Mouse (Mus musculus): ENCODE results near the gene Vmn1r85. TPM values are rescaled to one million over a fixed set of nuclear protein-coding genes. Genes with fewer than 3 reads are reported as not detected.

Gene Vmn1r85
- polyA plus RNA-seq, 1 experiment from 2014 or later, result 0.05 TPM

DNA sequence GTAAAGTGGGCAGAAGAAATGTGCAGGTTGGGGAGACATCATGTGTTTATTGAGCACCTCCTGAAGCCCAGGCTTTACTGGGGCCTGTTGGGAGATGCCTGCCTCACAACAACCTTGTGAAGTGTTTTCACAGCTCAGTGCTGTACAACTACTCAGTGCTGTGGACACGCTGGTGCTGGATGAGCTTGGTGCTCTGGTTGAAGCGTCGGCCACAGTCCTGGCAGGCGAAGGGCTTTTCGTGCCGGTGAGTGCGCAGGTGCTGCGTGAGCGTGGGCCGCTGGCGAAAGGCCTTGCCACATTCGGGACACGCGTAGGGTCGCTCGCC, 51.9 kb downstream of the Vmn1r85 start:
- Histone ChIP-seq H3K9me3 (ENCODE audit: control insufficient read depth, low read length) (no peaks in the 10 kb centered on the region), H3K4me2 (replicated peaks; ENCODE audit: low read depth, low read length) (peak overlapping the region; percentile 92; the same call in 1 of the 2 replicates), H3K4me3 (ENCODE audit: low read depth, low read length) (peak overlapping the region; percentile 40), H3K27me3 (ENCODE audit: control insufficient read depth, insufficient read depth, low read length) (peaks cover 35% of the 10 kb centered on the region), H3K9ac (ENCODE audit: low read depth, low read length) (no peak overlapping the region), H3K4me1 (replicated peaks; ENCODE audit: control insufficient read depth, insufficient read depth, low read length) (peaks cover 10% of the 10 kb centered on the region; the same call in 1 of the 2 replicates), H3K36me3 (ENCODE audit: control insufficient read depth, insufficient read depth, low read length) (no peaks in the 10 kb centered on the region), H3K27ac (ENCODE audit: low read depth, low read length) (no peak overlapping the region)
- ATAC-seq (ENCODE audit: low FRiP score), result no peak
- DNase-seq (ENCODE audit: low spot score), result no peak
- WGBS, result 38% methylated on average over 16 of the region's 16 CpGs

DNA sequence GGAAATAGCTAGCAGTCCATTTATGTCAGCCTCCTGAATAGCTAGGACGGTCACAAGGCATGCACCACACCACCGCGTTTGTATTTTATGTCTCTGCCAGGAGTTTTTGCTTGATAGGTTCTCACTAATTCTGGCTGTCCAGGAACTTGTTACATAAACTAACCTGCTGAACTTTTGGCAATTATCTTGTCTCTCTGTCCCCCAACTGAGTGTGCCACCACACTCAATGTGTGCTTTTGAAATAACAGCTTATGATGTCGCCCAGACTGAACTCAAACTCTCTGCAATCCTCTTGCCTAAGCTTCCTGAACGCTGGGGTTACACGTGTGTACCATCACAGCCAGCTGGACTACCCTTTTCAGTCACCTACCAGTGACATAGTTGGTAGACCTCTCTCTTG, 52.5 kb downstream of the Vmn1r85 start:
- ATAC-seq (ENCODE audit: low FRiP score), result no peak
- 78% methylated on average over 6 of the region's 6 CpGs for WGBS
- H3K4me3 ChIP-seq (ENCODE audit: low read depth, low read length), result no peak overlapping the region

DNA sequence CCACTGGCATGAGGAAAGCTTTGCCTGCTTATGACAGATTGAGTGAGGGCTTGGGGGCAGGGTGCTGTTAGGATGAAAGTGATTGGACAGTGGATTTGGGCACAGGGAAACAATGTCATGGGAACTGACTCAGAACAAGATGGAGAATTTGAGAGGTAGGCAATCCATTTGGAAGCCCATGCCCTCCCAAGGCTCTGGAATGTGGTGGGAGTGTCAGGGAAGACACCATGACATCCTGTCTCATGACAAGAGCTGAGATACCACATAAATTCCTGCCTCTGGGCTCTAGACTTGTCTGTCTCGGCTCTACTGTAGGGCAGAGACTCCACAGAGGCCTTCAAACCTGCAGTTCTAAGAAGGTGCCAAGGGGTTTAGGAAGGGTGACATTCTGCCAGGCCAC, 53.7 kb downstream of the Vmn1r85 start:
- WGBS, result 60% methylated on average over 1 of the region's 1 CpGs
- Histone ChIP-seq H3K4me1 (replicated peaks; ENCODE audit: control insufficient read depth, insufficient read depth, low read length) (peaks cover 14% of the 10 kb centered on the region), H3K27me3 (ENCODE audit: control insufficient read depth, insufficient read depth, low read length) (peaks cover 35% of the 10 kb centered on the region), H3K9ac (ENCODE audit: low read depth, low read length) (no peak overlapping the region), H3K4me2 (replicated peaks; ENCODE audit: low read depth, low read length) (no peak overlapping the region), H3K36me3 (ENCODE audit: control insufficient read depth, insufficient read depth, low read length) (no peaks in the 10 kb centered on the region), H3K27ac (ENCODE audit: low read depth, low read length) (no peak overlapping the region), H3K4me3 (ENCODE audit: low read depth, low read length) (no peak overlapping the region), H3K9me3 (ENCODE audit: control insufficient read depth, low read length) (no peaks in the 10 kb centered on the region)
- ATAC-seq (ENCODE audit: low FRiP score) (no peak), DNase-seq (ENCODE audit: low spot score) (no peak)

More for the DNA sequence above, 52.5 kb downstream of the Vmn1r85 start:
- Histone ChIP-seq H3K27ac (ENCODE audit: low read depth, low read length) (no peak overlapping the region), H3K27me3 (ENCODE audit: control insufficient read depth, insufficient read depth, low read length) (peaks cover 35% of the 10 kb centered on the region), H3K9ac (ENCODE audit: low read depth, low read length) (no peak overlapping the region), H3K36me3 (ENCODE audit: control insufficient read depth, insufficient read depth, low read length) (no peaks in the 10 kb centered on the region), H3K4me1 (replicated peaks; ENCODE audit: control insufficient read depth, insufficient read depth, low read length) (peaks cover 10% of the 10 kb centered on the region; the same call in 1 of the 2 replicates), H3K4me2 (replicated peaks; ENCODE audit: low read depth, low read length) (no peak overlapping the region), H3K9me3 (ENCODE audit: control insufficient read depth, low read length) (no peaks in the 10 kb centered on the region)
- DNase-seq (ENCODE audit: low spot score), result no peak

DNA sequence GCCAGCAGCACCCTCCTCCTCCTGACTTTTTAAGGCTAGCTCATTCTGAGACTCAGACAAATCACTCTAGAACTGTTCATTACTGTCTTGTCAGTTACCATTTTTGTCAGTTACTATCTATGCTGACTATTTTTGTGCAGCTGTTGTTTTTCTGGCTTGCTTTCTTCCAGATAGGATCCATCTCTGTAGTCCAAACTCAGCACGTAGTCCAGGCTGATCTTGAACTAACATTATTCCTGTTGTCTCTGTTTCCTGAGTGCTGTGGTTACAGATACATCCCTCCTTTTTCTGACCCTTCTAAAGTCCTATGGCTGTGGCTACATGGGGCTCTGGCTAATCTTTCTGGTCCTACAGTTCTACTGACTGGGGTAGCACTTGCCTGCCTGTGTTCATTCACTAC, 55.8 kb downstream of the Vmn1r85 start:
- DNase-seq (ENCODE audit: low spot score) (no peak), ATAC-seq (ENCODE audit: low FRiP score) (no peak)
- peaks cover 11% of the 10 kb centered on the region for H3K4me1 ChIP-seq (replicated peaks; ENCODE audit: control insufficient read depth, insufficient read depth, low read length)
- H3K9me3 ChIP-seq (ENCODE audit: control insufficient read depth, low read length), result no peaks in the 10 kb centered on the region
- H3K4me3 ChIP-seq (ENCODE audit: low read depth, low read length), result peak overlapping the region; percentile 68; the same call in 1 of the 2 replicates
- no peak overlapping the region; the same call in 1 of the 2 replicates for H3K4me2 ChIP-seq (replicated peaks; ENCODE audit: low read depth, low read length)
- H3K9ac ChIP-seq (ENCODE audit: low read depth, low read length), result peak overlapping the region; percentile 87; the same call in 1 of the 2 replicates
- 83% methylated on average over 1 of the region's 1 CpGs for WGBS
- peaks cover 25% of the 10 kb centered on the region for H3K27me3 ChIP-seq (ENCODE audit: control insufficient read depth, insufficient read depth, low read length)
- H3K27ac ChIP-seq (ENCODE audit: low read depth, low read length), result no peak overlapping the region
- H3K36me3 ChIP-seq (ENCODE audit: control insufficient read depth, insufficient read depth, low read length), result 0 out of 2 replicates have a peak, but pooled peaks cover 2% of the 10 kb centered on the region

DNA sequence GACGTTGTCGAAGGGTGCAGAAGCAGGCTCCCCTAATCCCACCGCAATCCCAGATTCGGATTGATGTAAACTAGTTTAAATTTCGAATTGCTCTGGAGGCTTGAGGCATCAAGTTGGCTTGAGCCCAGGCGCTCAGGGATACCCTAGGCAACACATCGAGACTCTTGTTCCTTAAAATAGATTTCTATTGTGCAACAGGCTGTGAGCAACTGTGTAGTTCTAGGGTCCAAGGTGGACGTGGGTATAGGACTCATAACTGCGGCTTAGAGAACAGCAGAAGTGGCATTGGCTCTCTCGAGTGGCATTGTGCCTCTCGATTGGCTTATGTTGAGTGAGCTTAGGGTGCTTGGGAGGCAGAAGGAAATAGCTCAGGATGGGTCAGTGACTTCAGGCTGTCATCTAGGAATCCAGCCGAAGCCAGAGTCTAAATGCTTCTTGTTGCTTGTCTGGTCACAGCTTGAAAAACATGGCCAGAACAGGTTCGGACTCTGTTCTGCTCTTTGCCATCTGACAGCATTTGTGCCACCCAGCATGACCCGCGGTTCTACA, 56.3 kb downstream of the Vmn1r85 start:
- peak overlapping the region; percentile 71 for H3K4me2 ChIP-seq (replicated peaks; ENCODE audit: low read depth, low read length)
- DNase-seq (ENCODE audit: low spot score), result no peak
- no peak for ATAC-seq (ENCODE audit: low FRiP score)
- peak overlapping the region; percentile 98 for H3K27ac ChIP-seq (ENCODE audit: low read depth, low read length)
- H3K9ac ChIP-seq (ENCODE audit: low read depth, low read length), result peak overlapping the region; percentile 87
- peaks cover 20% of the 10 kb centered on the region for H3K27me3 ChIP-seq (ENCODE audit: control insufficient read depth, insufficient read depth, low read length)
- peaks cover 13% of the 10 kb centered on the region; the same call in 1 of the 2 replicates for H3K4me1 ChIP-seq (replicated peaks; ENCODE audit: control insufficient read depth, insufficient read depth, low read length)
- peak overlapping the region; percentile 68 for H3K4me3 ChIP-seq (ENCODE audit: low read depth, low read length)
- no peaks in the 10 kb centered on the region for H3K9me3 ChIP-seq (ENCODE audit: control insufficient read depth, low read length)
- WGBS, result 27% methylated on average over 15 of the region's 15 CpGs
- H3K36me3 ChIP-seq (ENCODE audit: control insufficient read depth, insufficient read depth, low read length), result 0 out of 2 replicates have a peak, but pooled peaks cover 2% of the 10 kb centered on the region

DNA sequence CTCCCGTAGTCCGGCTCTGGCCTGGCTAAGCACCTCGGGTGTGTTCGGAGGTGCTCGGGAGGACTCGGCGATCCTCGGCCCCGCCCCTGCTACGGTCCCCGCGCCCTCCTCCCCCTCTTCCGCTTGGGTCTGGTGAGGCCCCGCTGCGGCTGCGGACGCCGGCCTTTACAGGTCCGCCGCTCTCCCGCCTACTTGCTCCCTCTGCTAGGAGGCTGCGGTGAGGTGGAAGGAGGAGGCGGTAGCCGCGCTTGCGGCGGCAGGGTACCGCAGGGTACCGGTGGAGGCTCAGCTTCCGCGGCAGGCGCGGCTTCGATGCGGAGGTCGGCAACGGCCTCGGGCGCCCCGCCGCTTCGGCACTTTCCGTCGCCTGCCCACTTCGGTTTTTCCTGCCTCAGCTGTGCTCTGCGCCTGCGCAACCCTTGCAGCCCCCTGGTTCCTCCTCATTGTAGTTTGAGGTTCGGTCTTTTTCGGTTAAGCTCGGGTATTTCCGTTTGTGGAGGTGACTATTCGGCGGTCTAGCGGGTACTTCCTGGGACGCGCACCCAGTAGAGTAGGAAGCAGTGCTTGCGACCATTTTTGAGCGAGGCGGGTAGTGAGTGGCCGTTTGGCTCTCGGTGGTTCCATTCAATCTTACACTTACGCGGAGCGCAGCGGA, 56.9 kb downstream of the Vmn1r85 start, which contains the start of gene Ube2m:
Gene Ube2m, minus strand, starts transcription at position 375 of the 655 bp plus-strand sequence.
- no peaks in the 10 kb centered on the region for H3K9me3 ChIP-seq (ENCODE audit: control insufficient read depth, low read length)

DNA sequence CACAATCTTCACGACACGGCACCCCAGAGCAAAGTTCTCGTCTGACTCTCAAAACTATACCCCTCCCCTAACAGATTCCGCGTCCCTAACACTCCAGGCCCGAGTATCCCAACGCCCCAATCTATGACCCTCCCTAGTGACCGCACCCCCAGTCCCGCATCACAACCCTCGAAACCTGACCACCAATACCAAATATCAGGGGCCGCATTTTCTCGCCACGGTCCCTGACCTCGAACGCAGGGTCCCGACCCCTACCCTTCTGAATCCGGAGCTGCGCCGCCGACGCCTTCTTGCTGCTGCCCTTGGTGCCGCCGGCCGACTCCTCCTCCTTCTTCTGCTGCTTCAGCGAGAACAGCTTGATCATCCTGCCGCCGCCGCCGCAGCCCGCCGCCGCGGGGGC, 57.6 kb downstream of the Vmn1r85 start:
- DNase-seq (ENCODE audit: low spot score) (no peak), ATAC-seq (ENCODE audit: low FRiP score) (peak; percentile 10; the same call in 1 of the 2 replicates)
- peak overlapping the region; percentile 76 for H3K4me2 ChIP-seq (replicated peaks; ENCODE audit: low read depth, low read length)
- H3K4me3 ChIP-seq (ENCODE audit: low read depth, low read length), result peak overlapping the region; percentile 68
- no peaks in the 10 kb centered on the region for H3K9me3 ChIP-seq (ENCODE audit: control insufficient read depth, low read length)
- H3K9ac ChIP-seq (ENCODE audit: low read depth, low read length), result peak overlapping the region; percentile 87
- H3K27ac ChIP-seq (ENCODE audit: low read depth, low read length), result peak overlapping the region; percentile 98
- WGBS, result 0% methylated on average over 32 of the region's 33 CpGs
- peaks cover 6% of the 10 kb centered on the region for H3K27me3 ChIP-seq (ENCODE audit: control insufficient read depth, insufficient read depth, low read length)
- peaks cover 14% of the 10 kb centered on the region; the same call in 1 of the 2 replicates for H3K4me1 ChIP-seq (replicated peaks; ENCODE audit: control insufficient read depth, insufficient read depth, low read length)
- H3K36me3 ChIP-seq (ENCODE audit: control insufficient read depth, insufficient read depth, low read length), result 0 out of 2 replicates have a peak, but pooled peaks cover 2% of the 10 kb centered on the region

More for the DNA sequence above, 56.9 kb downstream of the Vmn1r85 start, which contains the start of gene Ube2m:
- H3K27ac ChIP-seq (ENCODE audit: low read depth, low read length), result peak within 1 kb of the TSS; percentile 98
- under 1% methylated on average over 32 of the region's 65 CpGs for WGBS
- H3K27me3 ChIP-seq (ENCODE audit: control insufficient read depth, insufficient read depth, low read length), result peaks cover 13% of the 10 kb centered on the region
- peak within 1 kb of the TSS; percentile 87 for H3K9ac ChIP-seq (ENCODE audit: low read depth, low read length)
- peaks cover 14% of the 10 kb centered on the region; the same call in 1 of the 2 replicates for H3K4me1 ChIP-seq (replicated peaks; ENCODE audit: control insufficient read depth, insufficient read depth, low read length)
- peak; percentile 100 for DNase-seq (ENCODE audit: low spot score)
- ATAC-seq (ENCODE audit: low FRiP score), result peak; percentile 92
- 0 out of 2 replicates have a peak, but pooled peaks cover 2% of the 10 kb centered on the region for H3K36me3 ChIP-seq (ENCODE audit: control insufficient read depth, insufficient read depth, low read length)
- peak within 1 kb of the TSS; percentile 68 for H3K4me3 ChIP-seq (ENCODE audit: low read depth, low read length)
- peak within 1 kb of the TSS; percentile 76 for H3K4me2 ChIP-seq (replicated peaks; ENCODE audit: low read depth, low read length)

DNA sequence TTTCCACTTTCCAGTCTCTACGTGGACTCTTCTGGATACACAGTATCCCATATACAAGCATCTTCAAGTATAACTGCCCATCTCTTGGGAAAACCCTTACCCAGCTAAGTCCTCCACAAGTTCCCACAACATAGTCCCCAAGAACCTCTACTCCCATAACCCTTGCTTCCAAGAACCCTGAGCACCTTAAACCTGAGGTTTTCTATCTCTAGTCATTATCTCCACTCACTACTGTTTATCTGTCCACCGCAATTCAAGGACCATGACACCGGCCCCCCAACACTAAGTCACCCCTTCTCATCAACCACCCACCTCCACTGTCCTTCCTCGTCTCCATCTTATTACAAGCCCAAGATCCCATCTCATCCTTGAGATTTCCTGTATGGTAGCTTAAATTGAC, 58.2 kb downstream of the Vmn1r85 start:
- 51% methylated on average over 4 of the region's 4 CpGs for WGBS
- peaks cover 14% of the 10 kb centered on the region; the same call in 1 of the 2 replicates for H3K4me1 ChIP-seq (replicated peaks; ENCODE audit: control insufficient read depth, insufficient read depth, low read length)
- no peak overlapping the region for H3K27ac ChIP-seq (ENCODE audit: low read depth, low read length)
- ATAC-seq (ENCODE audit: low FRiP score) (no peak), DNase-seq (ENCODE audit: low spot score) (no peak)
- peaks cover 6% of the 10 kb centered on the region; the same call in 1 of the 2 replicates for H3K36me3 ChIP-seq (ENCODE audit: control insufficient read depth, insufficient read depth, low read length)
- peak overlapping the region; percentile 76 for H3K4me2 ChIP-seq (replicated peaks; ENCODE audit: low read depth, low read length)
- H3K9me3 ChIP-seq (ENCODE audit: control insufficient read depth, low read length), result no peaks in the 10 kb centered on the region
- peak overlapping the region; percentile 68 for H3K4me3 ChIP-seq (ENCODE audit: low read depth, low read length)
- H3K27me3 ChIP-seq (ENCODE audit: control insufficient read depth, insufficient read depth, low read length), result peaks cover under 1% of the 10 kb centered on the region
- H3K9ac ChIP-seq (ENCODE audit: low read depth, low read length), result peak overlapping the region; percentile 87

Data from hindbrain, embryonic 11.5 days (tissue).